Mouse (Mus musculus) cerebellum, adult (tissue): ENCODE measurements around the gene Dok5.

Experiments used
- ATAC-seq: cut with Nextera tagmentation; 2 replicates; pipeline ENCODE4 v1.9.2; 2017; ENCODE audit warnings: mild to moderate bottlenecking, moderate library complexity, mixed read lengths; ENCODE audit not compliant: insufficient number of reproducible peaks, low FRiP score, low TSS enrichment

Dok5 gene

DNA sequence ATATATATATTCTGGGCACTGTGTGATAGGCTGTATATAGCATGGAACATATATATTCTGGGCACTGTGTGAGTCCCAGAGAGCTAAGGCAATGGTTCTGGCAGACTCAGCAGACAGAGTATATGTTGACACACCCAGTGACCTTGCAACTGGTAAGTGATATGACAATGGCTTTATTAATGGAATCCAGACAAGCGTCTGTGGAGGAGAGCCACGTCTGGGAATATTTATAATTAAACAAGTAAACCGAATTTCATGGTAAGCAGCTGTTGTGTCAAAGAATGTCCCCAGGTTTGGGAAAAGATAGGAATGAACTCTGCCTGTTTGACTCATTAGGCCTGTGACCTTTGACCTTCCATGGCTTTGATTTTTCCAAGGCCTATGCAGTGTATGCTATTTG is 2.8 kb downstream of the Dok5 start:
- no peak for ATAC-seq

DNA sequence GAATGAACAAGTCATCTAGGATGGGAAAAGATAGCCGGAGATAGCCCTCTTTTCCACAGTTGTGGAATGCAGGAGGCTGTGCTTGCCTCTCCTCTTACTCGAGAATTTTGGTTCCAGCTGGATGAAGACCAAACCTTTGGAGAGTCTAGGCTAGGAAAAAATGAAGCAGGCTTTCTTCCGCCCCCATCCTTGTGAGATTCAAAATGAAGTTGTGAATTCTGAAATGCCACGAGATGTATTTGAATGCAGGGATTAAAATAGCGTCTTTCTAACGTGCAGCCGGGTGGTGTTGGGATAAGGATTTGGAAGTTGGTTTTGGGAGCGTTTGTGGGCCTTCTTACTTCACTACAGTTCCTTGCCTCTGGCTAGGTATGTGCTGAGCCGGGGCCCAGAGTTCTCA is 6.8 kb downstream of the Dok5 start:
- no peak for ATAC-seq

DNA sequence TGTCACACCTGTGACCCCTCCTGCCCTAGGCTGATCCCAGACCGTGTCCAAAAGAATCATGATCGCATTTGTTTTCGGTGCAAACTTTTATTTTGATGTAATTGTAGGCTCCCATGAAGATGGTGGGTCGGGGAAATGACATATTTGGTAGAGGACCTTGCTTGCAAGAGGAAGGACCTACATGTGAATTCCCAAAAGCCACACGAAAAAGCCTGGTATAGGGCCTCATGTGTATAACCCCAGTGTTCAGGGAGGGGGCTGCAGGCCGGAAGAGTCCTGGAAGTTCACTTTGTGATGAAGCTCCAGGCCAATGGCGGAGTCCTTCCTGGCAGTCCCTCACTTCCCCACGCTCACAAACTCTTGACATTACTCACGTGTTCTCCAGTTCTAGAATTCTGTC is 7.3 kb downstream of the Dok5 start:
- no peak for ATAC-seq

DNA sequence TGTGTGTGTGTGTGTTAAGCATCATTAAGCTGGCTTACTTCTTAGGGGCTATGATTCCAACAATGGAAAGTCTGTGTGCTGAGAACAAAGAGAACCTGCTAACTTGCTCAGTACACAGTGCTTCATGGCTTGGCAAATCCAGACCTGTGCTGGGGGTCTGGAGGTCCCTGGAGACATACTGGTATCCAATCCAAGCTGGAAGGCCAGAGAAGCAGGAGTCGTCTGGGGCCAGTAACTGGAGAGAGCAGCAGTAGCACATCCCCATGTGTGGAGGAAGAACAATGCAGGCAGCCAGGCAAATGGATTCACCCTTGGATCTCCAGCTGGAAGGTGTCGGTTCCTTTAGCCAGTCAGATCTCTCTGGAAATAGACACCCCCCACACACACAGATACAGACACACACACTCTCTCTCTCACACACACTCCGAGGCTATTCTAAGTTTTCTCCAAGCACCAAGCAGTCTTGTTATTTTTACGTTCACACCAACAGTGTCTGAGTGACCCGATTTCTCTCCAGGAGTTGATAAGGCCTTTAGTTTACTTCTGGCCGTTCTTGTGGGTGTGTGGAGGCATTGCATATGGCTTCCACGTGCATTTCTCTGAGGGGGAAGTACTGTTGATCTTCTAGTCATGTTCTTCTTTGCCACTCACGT is 8.2 kb downstream of the Dok5 start:
- ATAC-seq, result no peak

DNA sequence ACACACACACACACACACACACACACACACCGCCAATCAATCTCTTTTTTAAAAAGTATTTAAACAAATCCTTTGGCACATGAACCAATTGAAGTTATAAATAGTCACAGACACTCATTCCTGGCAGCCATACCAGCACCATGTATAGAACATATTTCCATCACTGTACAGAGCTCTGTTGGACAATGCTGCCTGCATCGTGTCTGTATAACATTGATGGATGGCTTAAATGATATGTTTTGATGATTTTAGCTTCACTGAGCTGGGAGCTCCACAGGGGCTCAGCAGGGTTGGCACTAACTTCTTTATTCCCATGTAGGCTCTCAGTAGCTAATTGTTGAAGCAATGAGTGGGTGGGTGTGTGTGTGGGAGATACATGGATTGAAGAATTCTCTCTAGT is 11.9 kb downstream of the Dok5 start:
- no peak for ATAC-seq

DNA sequence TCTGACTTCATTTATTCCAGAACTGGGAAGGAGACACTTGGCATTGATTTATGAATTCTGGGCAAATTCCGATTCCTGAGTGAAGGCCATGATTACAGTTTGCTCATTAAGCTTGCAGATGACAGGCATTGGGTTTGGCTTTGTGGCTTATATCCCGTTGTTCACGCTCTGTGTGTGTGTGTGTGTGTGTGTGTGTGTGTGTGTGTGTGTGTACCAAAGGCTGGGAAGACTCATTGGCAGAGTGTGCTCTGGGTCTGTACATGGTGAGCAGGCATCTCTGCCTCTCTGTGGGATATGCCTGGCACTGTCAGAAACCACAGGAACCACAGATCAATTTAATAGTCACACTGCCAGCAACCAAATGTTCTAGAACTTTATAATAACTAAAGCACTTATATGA is 17.3 kb downstream of the Dok5 start:
- no peak for ATAC-seq

DNA sequence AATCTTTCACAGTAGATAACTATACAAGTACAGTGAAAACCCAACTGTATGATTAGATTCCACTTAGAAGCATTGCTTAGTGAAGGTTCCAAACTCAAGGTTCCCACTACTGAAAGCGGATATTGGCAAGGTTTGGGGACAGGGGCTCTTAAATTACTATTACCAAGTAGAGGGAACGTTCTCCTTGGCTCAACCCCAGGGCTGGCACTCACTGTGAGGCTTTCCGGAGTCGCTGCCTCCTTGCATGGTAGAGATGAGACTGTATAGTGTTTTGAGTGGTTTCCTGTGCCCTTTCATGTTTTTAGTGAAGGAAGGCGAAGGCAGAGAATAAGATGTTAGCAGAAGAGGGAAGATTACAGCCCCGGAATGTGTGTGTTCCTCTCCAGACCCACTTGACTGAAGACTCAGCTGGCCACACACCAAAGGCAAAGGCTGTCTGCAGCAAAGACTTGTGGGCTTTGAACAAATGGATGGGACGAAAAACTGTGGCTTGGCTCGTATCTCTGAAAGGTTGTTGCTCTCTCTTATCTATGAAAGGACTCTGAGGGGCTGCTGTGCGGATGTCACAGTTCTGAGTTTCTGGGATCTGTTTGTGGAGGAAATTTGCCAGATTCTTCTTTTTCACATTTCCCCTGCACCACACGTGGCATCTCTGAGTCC is 20.7 kb downstream of the Dok5 start:
- ATAC-seq, result no peak

DNA sequence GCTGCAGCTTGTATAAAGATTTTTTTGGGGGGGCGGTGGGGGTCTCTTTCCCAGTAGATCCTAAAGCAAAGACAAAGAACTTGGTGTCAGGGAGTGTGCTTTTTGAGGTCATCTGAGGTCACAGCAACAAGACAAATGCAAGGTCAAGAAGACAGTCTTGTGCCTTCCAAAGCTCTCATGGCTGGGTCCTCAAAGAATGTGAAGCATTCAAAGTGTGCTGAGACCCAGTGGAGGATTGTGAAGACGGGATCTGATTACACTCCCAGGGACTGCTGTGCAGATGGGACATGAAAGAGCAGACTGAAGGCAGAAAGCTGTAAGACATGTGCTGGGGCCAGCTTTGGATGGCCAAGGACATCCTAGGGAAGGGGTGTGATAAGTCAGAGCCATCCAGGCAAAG is 24.2 kb downstream of the Dok5 start:
- ATAC-seq, result no peak

DNA sequence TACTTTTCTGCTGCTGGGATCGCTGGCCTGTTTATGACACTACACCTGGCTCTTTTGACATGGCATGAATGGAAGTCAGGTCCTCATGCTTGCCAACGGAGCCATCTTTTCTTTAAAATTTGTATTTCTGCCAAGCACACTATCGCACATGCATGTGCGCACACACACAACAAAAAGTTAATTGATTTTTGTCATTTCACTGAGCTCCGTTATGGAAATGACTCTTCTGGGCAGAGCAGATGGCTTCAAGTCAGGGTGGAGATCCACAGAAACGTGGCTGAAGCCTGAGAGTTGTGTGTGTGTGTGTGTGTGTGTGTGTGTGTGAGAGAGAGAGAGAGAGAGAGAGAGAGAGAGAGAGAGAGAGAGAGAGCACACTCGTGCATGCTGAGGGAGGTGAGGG is 25.1 kb downstream of the Dok5 start:
- ATAC-seq, result no peak

DNA sequence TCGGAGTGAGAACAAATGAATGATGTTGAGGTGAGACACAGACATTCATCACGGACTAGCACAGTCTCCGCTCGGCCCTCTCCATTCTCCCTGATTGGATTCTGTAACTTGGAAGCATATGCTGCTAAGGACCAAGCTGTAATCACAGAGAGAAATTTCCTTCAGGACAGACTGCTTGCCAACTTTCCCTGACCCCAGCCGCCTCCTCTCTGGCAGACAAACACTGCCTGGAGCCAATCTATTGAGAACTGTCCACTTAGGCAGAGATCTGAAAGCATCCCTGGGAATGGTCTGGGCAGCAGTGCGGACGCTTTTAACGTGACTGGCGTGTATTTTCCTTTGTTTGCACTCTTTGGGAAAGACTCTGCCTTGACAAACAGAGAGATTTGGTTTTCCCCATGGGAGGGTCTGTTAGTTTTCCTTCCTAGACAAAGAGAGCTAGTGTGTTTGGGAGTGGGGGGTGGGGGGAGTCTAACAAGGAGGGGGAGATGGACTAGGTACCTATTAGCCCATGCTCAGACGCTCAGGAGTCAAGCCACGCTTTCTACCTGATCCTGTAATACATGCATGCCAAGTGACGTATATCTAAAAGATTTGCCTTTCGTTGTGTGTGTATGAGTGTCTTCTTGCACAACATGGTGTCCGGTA is 25.7 kb downstream of the Dok5 start:
- ATAC-seq, result peak; percentile 7; the same call in 1 of the 2 replicates

DNA sequence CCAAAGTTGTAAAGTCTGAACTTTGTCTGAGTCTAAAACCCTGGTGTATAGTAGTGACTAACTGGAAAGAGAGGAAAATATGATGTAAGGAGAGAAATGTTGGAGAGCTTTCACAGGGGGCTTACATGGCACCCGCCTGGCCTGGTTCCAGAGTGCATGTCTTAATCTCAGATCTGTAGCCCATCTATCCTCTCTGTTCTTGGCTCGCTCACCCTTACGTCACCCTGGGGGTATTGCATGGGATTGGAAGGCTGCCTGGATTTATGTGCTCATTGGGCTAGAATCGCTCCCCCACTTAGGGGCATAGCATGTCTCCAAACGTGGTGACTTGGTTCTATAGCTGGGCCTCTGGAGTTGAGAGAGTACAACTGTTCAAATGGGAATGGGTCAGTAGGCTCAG is 26.6 kb downstream of the Dok5 start:
- no peak for ATAC-seq

DNA sequence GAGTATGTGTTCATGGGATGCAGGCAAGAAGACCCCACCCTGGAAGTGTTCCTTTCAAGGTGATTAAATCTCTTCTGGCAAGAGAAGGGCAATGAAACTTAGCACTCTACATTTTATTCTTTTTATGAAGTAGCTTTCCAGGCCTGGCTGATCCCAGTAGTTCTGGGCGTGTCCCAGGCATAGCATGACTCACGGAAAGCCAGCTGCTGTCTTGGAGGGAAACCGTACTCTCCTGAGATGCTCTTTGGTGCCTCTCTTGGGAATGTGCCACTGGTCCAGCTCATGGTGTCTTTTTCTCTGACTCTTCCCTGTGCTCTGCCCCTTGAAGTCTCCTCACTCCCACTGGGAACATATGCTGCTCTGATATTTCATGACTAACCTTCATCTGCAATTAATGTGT is 33.1 kb downstream of the Dok5 start:
- ATAC-seq, result no peak

DNA sequence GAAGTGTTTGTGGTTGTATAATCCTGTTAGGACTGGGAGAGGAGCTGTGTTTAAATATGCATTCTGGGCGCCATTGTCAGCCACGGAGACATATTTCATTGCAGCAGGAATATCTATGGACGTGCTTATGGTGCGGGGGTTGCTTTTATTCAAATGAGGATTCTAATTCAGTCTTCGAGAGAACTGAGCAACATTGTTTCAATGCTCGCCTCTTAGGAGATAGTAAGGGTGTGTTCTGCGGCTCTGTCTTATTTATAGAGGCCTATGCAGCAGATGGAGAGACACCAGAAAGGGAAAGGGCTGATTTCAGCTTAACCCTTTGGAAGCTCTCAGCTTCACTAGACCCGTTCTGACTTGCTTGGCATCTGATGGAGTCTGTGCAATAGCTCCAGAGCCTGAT is 35.6 kb downstream of the Dok5 start:
- no peak for ATAC-seq

DNA sequence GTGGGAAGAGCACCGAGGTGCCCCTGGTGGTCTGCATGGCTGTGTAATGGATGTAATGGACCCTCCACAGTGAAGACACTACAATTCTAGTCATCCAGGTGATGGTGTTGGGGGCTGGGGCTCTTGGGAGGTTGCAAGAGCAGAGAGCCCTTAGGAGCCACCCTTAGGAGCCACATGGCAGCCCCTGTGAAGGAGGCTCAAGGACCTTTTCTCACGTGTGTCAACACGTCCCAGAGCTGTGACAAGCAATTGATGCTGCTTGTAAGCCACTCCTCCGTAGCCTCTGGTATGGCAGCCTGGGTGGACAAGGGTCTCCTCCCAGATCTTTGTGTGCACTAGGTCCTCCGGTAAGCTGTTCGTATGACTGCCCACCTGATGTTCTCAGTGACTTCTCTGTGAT is 37.1 kb downstream of the Dok5 start:
- no peak for ATAC-seq

DNA sequence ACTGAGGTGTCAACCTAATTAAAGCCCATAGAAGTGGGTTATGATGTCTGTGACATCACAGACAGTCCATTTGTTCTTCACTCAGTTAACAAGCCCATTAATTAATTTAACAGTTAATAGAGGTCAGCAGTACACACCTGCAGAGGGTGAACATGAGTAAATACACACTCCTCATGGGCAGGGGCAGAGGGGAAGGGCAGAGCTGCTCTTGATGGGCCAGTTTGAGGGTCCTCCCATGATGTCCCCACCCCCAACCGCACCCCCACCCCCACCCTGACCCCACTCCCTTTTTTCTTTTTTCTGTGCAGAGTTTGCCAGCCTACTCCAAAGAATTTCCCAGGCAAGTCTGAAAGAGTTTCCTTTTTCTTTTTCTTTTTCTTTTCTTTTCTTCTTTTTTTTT is 39.9 kb downstream of the Dok5 start:
- no peak for ATAC-seq

DNA sequence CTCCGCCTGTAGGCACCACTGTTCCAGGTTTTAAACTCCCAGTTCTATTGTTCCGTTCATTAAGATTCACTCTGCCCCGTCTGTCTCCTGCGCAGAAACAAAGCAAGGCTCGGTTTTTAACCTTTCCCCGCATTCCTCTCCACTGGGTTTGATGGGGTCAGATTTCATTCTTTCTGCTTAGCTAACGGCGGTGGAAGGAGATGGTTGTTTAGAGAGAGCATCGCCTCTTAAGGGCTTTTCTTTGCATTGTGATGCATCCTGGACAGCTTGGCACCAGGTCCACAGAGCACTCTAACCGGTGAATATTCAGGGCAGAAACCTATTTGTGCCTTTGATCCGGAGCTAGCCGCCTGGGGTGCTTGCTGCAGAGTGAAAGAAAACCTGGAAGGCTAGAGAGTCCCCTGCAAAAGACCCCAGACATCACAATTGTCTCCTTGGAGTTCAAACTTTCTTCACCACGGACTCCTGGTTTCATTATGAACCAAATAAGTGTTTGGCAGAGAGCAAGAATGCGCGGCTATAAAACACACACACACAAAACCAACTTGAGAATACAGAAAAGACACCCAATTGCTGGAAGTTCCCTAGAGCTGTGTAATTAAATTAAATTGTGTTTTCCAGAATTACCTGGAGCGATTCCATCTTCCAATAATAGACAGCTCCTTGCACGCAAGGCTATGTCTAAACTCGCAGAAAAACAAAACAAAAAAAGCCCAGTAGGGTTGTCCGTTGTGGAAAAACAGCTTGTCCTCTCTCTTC is 40.7 kb downstream of the Dok5 start:
- ATAC-seq, result no peak

DNA sequence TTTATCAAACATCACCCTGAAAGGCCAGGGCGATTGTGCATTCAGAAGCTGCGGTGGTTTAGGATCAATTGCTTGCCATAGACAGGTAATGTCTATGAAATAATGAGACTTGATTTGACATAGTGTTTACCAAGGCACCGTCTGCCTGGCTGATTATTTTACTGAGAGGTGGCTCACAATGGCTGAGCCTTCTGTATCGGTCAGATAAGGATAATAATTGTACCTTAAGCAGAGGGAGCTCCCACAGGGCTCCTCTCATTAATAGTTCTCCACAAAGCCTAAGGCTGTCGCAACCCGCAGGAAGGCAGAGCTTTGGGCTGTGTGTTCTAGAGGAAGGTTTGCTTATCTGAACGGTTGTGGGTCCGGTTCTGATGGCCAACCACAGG is 41.3 kb downstream of the Dok5 start:
- no peak for ATAC-seq

DNA sequence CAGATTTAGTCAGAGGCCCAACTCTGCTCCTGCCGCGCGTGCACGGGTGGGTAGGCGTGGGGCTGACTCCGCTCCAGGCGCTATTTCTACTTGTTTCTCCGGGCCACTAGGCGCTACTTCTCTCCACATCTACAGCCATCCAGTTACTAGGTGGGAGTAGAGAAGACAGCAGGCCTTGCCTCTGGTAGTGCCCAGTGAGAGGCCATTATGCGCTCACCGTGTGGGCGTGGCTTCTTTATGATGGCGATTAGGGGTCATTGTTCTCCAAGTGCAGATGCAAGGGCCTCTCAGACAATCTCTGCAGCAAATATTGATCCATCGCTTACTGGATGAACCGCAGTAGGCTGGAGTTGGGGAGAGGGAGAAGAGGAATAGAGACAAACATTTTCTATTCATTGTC is 44.0 kb downstream of the Dok5 start:
- no peak for ATAC-seq

DNA sequence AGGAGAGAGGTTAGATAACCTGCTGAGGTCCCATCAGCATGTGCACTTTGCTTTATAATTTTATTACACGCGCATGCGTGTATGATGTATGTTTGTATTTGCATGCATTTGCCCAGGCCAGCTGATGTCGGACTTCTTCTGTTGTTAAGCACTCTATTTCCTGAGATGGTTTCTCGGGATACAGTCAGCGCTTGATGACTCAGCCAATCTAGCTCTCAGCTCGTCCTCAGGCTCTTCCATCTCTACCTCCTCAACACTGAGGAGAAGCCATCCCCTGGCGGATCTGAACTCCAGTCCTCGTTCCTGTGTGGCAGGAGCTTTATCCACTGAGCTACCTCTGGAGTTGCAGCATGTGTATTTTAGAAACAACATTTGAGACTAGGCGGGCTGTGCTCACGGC is 44.5 kb downstream of the Dok5 start:
- no peak for ATAC-seq

DNA sequence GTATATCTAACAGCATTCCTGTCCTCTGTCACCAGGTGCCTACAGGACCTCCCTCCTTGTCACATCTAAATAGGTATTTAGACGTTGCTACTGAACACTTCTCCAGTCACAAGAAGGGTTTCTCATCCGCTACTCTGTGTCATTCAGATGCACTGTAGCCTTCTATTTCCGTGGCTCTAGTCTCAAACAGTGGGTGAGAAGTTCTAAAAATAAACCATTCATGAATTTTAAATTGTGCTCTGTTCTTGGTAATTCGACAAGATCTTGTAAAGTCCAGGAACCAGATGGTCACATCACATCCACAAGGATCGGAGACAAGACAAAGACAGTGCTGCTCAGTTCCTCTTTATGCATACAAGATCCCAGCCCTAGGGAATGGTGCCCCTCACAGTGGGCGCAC is 46.0 kb downstream of the Dok5 start:
- no peak for ATAC-seq

DNA sequence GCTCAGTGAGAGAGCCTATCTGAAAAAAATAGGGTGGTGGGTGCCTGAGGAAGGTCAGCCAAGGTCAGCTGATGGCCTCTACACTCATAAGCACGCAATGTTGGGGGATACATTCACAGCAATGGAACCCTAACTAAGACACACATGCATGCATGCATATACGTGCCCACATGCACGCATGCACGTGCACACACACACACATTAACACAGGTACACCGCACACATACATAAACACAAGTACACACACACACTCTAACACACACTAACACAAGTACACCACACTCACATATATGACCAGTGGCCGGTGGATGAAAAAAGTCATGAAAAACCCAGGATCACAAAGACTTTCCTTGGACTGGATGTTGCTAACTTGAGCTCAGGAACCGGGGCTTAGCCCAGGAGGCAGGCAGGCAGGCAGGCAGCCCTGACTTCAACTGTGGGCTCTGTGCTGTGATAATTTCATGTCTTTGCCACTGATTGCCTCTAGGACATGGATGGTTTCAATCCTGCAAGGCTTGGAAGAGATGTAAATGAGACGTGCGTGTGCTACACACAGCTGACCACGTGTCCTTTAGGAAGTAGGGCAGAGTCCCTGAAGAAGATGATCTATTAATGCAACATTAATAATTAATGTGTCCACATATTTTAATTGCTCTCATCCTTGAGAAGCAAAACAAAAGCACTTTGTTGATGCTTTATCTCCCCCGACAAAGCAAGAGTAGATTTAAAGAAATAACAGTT is 48.6 kb downstream of the Dok5 start:
- ATAC-seq, result no peak
